Comparison of ENCODE assay signal across 8 mouse cellular contexts in the genomic region with DNA sequence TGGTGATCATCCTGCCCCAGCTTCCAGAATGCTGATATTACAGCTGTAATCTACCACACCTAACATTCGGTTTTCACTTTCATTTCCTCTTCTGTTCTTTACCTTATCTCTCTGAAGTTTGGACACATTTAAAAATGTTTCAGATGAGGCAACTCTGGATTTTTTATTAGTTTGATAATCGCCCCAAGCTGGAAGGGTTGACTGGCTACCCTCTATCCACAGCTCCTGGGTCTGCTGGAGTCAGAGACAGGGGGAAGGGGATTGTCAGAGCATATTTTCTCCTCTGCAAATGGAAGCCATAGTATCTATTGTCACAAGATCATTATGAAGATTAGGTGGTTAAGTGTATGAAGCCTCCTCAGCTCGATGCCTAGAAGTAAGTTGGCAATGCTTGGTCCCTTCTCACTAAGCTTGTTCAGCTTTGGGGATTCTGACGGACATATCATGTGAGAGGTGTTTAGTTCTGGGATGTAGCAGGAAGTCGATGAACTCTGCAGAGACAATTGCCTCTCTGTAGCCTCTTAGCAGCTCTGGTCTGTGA. TPM values are rescaled to one million over a fixed set of nuclear protein-coding genes. Genes with fewer than 3 reads are reported as not detected.
A peak's percentile ranks its signal among the peaks of the same experiment; 100 is the strongest.
DNase-seq lines count a peak whose midpoint lies in the region; ATAC-seq and TF ChIP-seq lines count a peak whose summit lies in the region.

No protein-coding gene starts in this region.

- H3K4me1 ChIP-seq in kidney, embryonic 16.5 days (ENCODE audit: insufficient read depth, low read length): peaks cover 11% of the 10 kb centered on the region
- peaks cover 36% of the 10 kb centered on the region for H3K4me1 ChIP-seq in bone marrow macrophage, adult 2 months (ENCODE audit: control insufficient read depth, insufficient read depth, low read length)
- H3K4me1 ChIP-seq in heart, embryonic 16.5 days (ENCODE audit: control insufficient read depth, insufficient read depth, low read length): peaks cover 15% of the 10 kb centered on the region
- no peaks in the 10 kb centered on the region; the same call in 1 of the 2 replicates for H3K4me1 ChIP-seq in lung, postnatal 0 days (ENCODE audit: insufficient read depth, low read depth, low read length)
- H3K4me1 ChIP-seq in stomach, embryonic 14.5 days (ENCODE audit: control insufficient read depth, insufficient read depth, low read length): peaks cover 10% of the 10 kb centered on the region; the same call in 1 of the 2 replicates

- H3K4me3 ChIP-seq in kidney, embryonic 16.5 days (ENCODE audit: low read length): peak overlapping the region; percentile 97
- no peak overlapping the region for H3K4me3 ChIP-seq in bone marrow macrophage, adult 2 months (ENCODE audit: insufficient read depth, low read length)
- peak overlapping the region; percentile 97 for H3K4me3 ChIP-seq in heart, embryonic 16.5 days (ENCODE audit: low read length)
- peak overlapping the region; percentile 97; the same call in 1 of the 2 replicates for H3K4me3 ChIP-seq in lung, postnatal 0 days (ENCODE audit: low read depth, low read length)
- H3K4me3 ChIP-seq in stomach, embryonic 14.5 days (ENCODE audit: low read depth, low read length): peak overlapping the region; percentile 98; the same call in 1 of the 2 replicates

- TF ChIP-seq CTCF in bone marrow macrophage, adult 2 months (IDR thresholded peaks at IDR 0.05; ENCODE audit: low read depth, low read length): no peak
- no peak for TF ChIP-seq CTCF in lung, postnatal 0 days (IDR thresholded peaks at IDR 0.05)

- peak overlapping the region; percentile 100 for H3K9ac ChIP-seq in kidney, embryonic 16.5 days (replicated peaks; ENCODE audit: low read length)
- peak overlapping the region; percentile 97 for H3K9ac ChIP-seq in heart, embryonic 16.5 days (ENCODE audit: low read length)
- H3K9ac ChIP-seq in lung, postnatal 0 days (replicated peaks; ENCODE audit: low read depth): no peak overlapping the region
- H3K9ac ChIP-seq in stomach, embryonic 14.5 days (replicated peaks; ENCODE audit: low read depth, low read length): peak overlapping the region; percentile 99; the same call in 1 of the 2 replicates

- H3K27me3 ChIP-seq in kidney, embryonic 16.5 days (ENCODE audit: insufficient read depth, low read length): no peaks in the 10 kb centered on the region
- no peaks in the 10 kb centered on the region for H3K27me3 ChIP-seq in heart, embryonic 16.5 days (ENCODE audit: control insufficient read depth, insufficient read depth, low read length)
- no peaks in the 10 kb centered on the region for H3K27me3 ChIP-seq in lung, postnatal 0 days (replicated peaks; ENCODE audit: insufficient read depth, low read length)
- H3K27me3 ChIP-seq in stomach, embryonic 14.5 days (ENCODE audit: control insufficient read depth, insufficient read depth, low read length): no peaks in the 10 kb centered on the region

- 29% methylated on average over 5 of the region's 5 CpGs for WGBS in kidney, embryonic 16.5 days
- 30% methylated on average over 5 of the region's 5 CpGs for WGBS in heart, embryonic 16.5 days
- 21% methylated on average over 5 of the region's 5 CpGs for WGBS in lung, postnatal 0 days
- 21% methylated on average over 5 of the region's 5 CpGs for WGBS in stomach, embryonic 14.5 days

- H3K4me2 ChIP-seq in kidney, embryonic 16.5 days (replicated peaks; ENCODE audit: low read depth, low read length): peak overlapping the region; percentile 81
- H3K4me2 ChIP-seq in heart, embryonic 16.5 days (ENCODE audit: low read depth, low read length): peak overlapping the region; percentile 78
- H3K4me2 ChIP-seq in lung, postnatal 0 days (replicated peaks; ENCODE audit: low read depth, low read length): peak overlapping the region; percentile 90; the same call in 1 of the 2 replicates
- H3K4me2 ChIP-seq in stomach, embryonic 14.5 days (replicated peaks; ENCODE audit: low read depth, low read length): peak overlapping the region; percentile 86

- no peak for ATAC-seq in kidney, embryonic 16.5 days (ENCODE audit: low FRiP score, low TSS enrichment)
- no peak for ATAC-seq in heart, embryonic 16.5 days (replicated peaks; ENCODE audit: extremely low read depth, insufficient read depth, low FRiP score)
- ATAC-seq in lung, postnatal 0 days: no peak
- no peak for ATAC-seq in stomach, embryonic 14.5 days (ENCODE audit: insufficient number of reproducible peaks, insufficient read depth, low FRiP score, low read depth)
- ATAC-seq in erythroid progenitor cell, adult 5-6 weeks (replicated peaks; ENCODE audit: low FRiP score, poor library complexity, severe bottlenecking): no peak

- 0 out of 2 replicates have a peak, but pooled peaks cover 2% of the 10 kb centered on the region for H3K36me3 ChIP-seq in kidney, embryonic 16.5 days (ENCODE audit: insufficient read depth, low read length)
- peaks cover 4% of the 10 kb centered on the region; the same call in 1 of the 2 replicates for H3K36me3 ChIP-seq in heart, embryonic 16.5 days (ENCODE audit: control insufficient read depth, insufficient read depth)
- no peaks in the 10 kb centered on the region for H3K36me3 ChIP-seq in lung, postnatal 0 days (ENCODE audit: insufficient read depth, low read length)
- no peaks in the 10 kb centered on the region for H3K36me3 ChIP-seq in stomach, embryonic 14.5 days (ENCODE audit: control insufficient read depth, insufficient read depth, low read length)

- peak overlapping the region; percentile 98 for H3K27ac ChIP-seq in kidney, embryonic 16.5 days (ENCODE audit: low read length)
- H3K27ac ChIP-seq in bone marrow macrophage, adult 2 months (ENCODE audit: insufficient read depth, low read depth, low read length): peak overlapping the region; percentile 55
- H3K27ac ChIP-seq in heart, embryonic 16.5 days (ENCODE audit: low read length): peak overlapping the region; percentile 97
- 0 out of 2 replicates have a peak overlapping the region, but pooled peaks have one; percentile 96 for H3K27ac ChIP-seq in lung, postnatal 0 days (ENCODE audit: low read length)
- peak overlapping the region; percentile 99; the same call in 1 of the 2 replicates for H3K27ac ChIP-seq in stomach, embryonic 14.5 days (ENCODE audit: low read length)

- no peak for TF ChIP-seq POLR2A in bone marrow macrophage, adult 2 months (IDR thresholded peaks at IDR 0.05; ENCODE audit: borderline replicate concordance, low read depth, low read length)

- no peak for DNase-seq in kidney, adult 8-10 months
- peak; percentile 33 for DNase-seq in lung, postnatal 0 days (ENCODE audit: low spot score)
- DNase-seq in cerebellum, adult 11-12 months: no peak

- no peak for TF ChIP-seq EP300 in lung, postnatal 0 days (IDR thresholded peaks at IDR 0.05)

- no peaks in the 10 kb centered on the region for H3K9me3 ChIP-seq in kidney, embryonic 16.5 days (ENCODE audit: low read length)
- no peaks in the 10 kb centered on the region for H3K9me3 ChIP-seq in heart, embryonic 16.5 days (replicated peaks; ENCODE audit: control insufficient read depth, low read length)
- no peaks in the 10 kb centered on the region for H3K9me3 ChIP-seq in lung, postnatal 0 days (ENCODE audit: low read length)
- H3K9me3 ChIP-seq in stomach, embryonic 14.5 days (ENCODE audit: control insufficient read depth, low read depth, low read length): no peaks in the 10 kb centered on the region

RNA-seq across cellular contexts. Expression of a gene that starts 1.0 kb away (rescaled TPM):
- 55.1 and 72.0 TPM in 2 replicates for polyA plus RNA-seq in kidney, embryonic 16.5 days (2015; fragmentation: Nextera tagmentation; extraction: Ambion mirVana)
- polyA plus RNA-seq in bone marrow macrophage, adult 2 months (2012; ENCODE audit: insufficient read depth, insufficient read length, missing spikeins): 37.6 and 48.2 TPM in 2 replicates
- polyA plus RNA-seq in heart, embryonic 16.5 days (2015; fragmentation: Nextera tagmentation; extraction: Ambion mirVana): 38.7 and 42.3 TPM in 2 replicates
- polyA plus RNA-seq in lung, postnatal 0 days (2015; fragmentation: Nextera tagmentation; extraction: Ambion mirVana): 40.5 and 43.0 TPM in 2 replicates
- 84.6 and 94.5 TPM in 2 replicates for polyA plus RNA-seq in stomach, embryonic 14.5 days (2014; fragmentation: Nextera tagmentation; extraction: Ambion mirVana)
- 61.2 and 64.5 TPM in 2 replicates for total RNA-seq in erythroid progenitor cell, adult 5-6 weeks (2015; ENCODE audit: low replicate concordance)
- total RNA-seq in erythroid progenitor cell, adult 5-6 weeks (2017; ENCODE audit: low replicate concordance): 16.7 and 17.2 TPM in 2 replicates

RNA-seq across cellular contexts. Expression of a gene that starts 51.5 kb away (rescaled TPM):
- 65.2 and 65.4 TPM in 2 replicates for polyA plus RNA-seq in kidney, embryonic 16.5 days (2015; fragmentation: Nextera tagmentation; extraction: Ambion mirVana)
- 0.66 TPM in 1 of 2 replicates, not detected in the other for polyA plus RNA-seq in bone marrow macrophage, adult 2 months (2012; ENCODE audit: insufficient read depth, insufficient read length, missing spikeins)
- 51.4 and 53.6 TPM in 2 replicates for polyA plus RNA-seq in heart, embryonic 16.5 days (2015; fragmentation: Nextera tagmentation; extraction: Ambion mirVana)
- 68.5 and 70.3 TPM in 2 replicates for polyA plus RNA-seq in lung, postnatal 0 days (2015; fragmentation: Nextera tagmentation; extraction: Ambion mirVana)
- 65.4 and 65.8 TPM in 2 replicates for polyA plus RNA-seq in stomach, embryonic 14.5 days (2014; fragmentation: Nextera tagmentation; extraction: Ambion mirVana)
- total RNA-seq in erythroid progenitor cell, adult 5-6 weeks (2015; ENCODE audit: low replicate concordance): not detected in 2 replicates
- not detected in 2 replicates for total RNA-seq in erythroid progenitor cell, adult 5-6 weeks (2017; ENCODE audit: low replicate concordance)

Comparison
In these comparisons a context has a peak if more than half of its experiments do, and no peak if none do; other contexts are left out.
1. RNA of a gene that starts 51.5 kb away (polyA plus RNA-seq): 68.5 to 70.3 TPM in lung, postnatal 0 days, 65.4 to 65.8 TPM in stomach, embryonic 14.5 days, 65.2 to 65.4 TPM in kidney, embryonic 16.5 days and 51.4 to 53.6 TPM in heart, embryonic 16.5 days; 0.66 TPM in bone marrow macrophage, adult 2 months; every median in the first group is over 10 times any median in the second.
2. Peak in every context shown above with its lines, with median percentiles within 50 percentile points of each other: H3K27ac ChIP-seq and H3K4me2 ChIP-seq.